Mouse (Mus musculus) heart, adult 8-10 months (tissue): ENCODE results near the gene Mdk. TPM values are rescaled to one million over a fixed set of nuclear protein-coding genes. Genes with fewer than 3 reads are reported as not detected.

Source experiments
- DNase-seq: peaks from one replicate; pipeline ENCODE4 v3.0.0; 2022; ENCODE audit warnings: low spot score
- total RNA-seq, 4 experiments: library from RNA; stranded (reverse); gene quantifications; 2 replicates each; pipeline ENCODE4 v1.2.4; 2022

Gene Mdk
- total RNA-seq, 4 experiments from 2014 or later: 1.5 to 4.3 (median 3.4) TPM

DNA sequence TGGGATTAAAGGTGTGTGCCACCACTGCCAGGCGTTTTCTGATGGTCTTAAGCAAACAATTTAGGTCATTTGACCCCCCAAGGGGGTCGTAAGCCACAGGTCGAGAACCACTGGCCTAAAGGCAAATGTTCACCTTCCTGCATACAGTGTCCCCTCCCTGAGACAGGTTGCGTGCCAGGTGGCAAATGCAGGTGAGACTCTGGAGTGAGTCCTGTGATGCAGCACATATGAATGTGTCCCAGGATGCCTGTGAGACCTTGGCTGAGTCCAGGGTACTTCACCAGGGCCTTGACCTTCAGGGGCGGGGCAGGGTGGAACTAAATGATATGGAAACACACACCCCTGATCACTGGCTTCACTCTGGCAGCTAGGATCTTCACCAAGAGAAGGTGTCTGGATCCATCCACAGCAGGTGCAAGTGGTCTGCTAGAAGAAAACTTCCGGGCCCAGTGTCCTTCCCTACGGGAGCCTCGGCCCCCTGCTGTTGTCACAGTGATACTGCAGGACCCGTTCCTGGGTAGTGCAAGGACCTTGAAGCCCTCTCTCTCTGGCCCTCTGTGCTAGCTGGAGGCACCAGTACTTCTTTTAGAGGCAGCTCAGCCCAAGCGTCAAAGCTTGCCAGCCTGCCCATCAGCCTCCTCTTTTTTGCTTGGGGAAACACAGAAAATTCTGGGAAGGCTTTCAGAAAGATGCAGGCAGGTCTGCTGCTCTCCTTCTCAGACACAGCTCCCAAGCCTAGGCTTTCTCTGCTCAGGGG is 26.8 kb upstream of the Mdk start:
- no peak for DNase-seq

DNA sequence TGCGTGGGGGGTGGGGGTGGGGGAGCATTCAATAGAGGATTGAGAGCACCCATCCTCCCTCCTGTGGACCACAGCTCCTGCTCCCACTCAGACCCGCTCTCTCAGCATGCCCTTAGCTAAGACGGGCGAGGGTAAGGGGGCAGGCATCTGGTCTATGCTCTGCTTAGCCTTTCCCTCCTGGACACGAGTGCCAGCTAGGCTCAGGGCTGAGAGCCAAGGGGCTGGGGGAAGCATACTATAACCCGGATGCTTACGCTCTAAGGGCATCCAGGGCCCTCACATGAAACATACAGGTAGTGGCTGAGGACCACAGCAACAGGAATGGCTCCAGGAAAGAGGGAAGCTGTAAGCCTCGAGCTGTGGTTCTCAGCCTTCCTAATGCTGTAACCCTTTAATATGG is 26.0 kb upstream of the Mdk start:
- no peak for DNase-seq

DNA sequence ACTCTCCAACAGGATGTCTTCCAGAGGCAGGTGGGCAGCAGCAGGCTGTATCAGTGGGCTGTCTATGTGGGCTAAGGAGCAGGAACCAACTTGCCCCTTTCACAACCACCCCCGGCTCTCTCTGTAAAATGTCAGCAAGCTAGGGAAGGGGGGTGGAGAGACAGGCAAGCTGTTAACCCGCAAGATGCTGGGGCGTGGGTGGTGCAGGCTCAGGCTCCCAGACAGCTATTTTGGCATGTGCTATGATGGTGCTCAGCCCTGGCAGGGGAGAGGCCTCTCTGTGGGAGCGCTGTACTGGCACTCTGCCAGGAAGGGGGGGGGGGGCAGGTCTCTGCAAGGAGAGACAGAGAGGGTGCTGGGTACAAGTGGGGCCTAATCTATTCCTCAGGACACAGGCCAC is 25.0 kb upstream of the Mdk start:
- DNase-seq: no peak

GRCm38 (mm10) chr2:91955875-91956274 is 23.8 kb upstream of the Mdk start:
- no peak for DNase-seq

DNA sequence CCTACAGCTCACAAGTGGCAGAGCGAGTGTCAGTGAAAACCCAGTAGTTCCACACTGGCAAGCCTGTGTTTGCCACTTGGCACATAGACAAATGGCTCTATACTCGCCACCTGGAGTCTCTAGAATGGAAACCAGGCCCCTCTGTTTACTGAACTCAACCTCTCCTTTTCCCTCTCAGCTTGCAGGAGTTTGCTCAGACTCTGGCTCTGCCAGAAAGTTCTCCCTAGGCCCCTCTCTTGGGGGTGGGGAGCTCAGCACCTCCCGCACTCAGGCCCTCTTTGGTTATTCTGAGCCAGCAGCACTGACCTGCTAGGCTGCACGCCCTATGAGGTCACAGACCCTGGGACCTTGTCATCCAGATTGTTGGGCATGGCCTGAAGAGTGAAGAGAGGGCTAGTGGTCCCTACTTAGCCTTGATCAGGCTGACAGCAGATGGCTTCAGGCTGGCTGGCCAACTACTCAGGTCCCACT is 23.1 kb upstream of the Mdk start:
- no peak for DNase-seq

- DNase-seq: peak; percentile 86
Observed at GRCm38 (mm10) chr2:91953825-91954224, 21.7 kb upstream of the Mdk start.

DNA sequence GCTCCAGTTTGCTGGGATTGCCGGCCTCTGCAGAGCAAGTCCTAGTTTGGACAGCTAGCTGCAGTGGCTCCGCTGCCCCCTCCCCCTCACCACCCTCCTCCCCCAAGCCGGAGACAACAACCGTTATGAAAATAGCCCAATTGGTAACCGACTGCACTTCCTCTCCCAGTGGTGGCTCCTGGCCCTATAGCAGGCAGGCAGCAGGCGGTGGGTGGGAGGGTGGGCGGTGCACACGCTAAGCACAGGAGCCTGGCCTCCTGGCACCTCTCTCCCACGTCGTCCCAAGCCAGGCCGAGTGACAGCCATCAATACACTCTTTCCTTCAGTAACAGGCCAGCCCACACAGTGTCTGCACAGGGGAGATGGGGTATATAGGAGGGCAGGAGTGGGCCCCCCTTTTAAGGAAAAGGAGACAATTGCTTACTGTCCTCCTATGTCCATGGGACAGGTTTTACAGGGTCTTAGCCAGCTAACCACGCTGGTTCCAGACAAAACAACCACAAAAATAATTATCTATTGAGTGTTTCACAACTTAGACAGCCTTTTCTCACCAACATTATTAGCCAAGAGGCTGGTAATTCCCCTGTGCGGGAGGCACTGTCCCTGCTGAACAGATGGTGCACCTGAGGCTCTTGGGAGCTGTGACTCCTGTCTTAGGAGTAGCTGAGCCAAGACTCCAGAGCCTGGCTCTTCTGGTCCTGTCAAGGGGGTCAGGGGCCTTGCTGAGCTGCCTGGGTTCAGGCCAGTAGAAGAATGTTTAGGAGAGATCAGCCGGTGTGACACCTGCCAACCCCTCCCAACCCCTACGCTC is 18.4 kb upstream of the Mdk start:
- peak; percentile 39 for DNase-seq

GRCm38 (mm10) chr2:91949411-91950274 is 17.5 kb upstream of the Mdk start:
- DNase-seq: no peak

GRCm38 (mm10) chr2:91948792-91949241 is 16.7 kb upstream of the Mdk start:
- DNase-seq: no peak

- DNase-seq: no peak
Observed at GRCm38 (mm10) chr2:91948151-91948509, 16.0 kb upstream of the Mdk start.

DNA sequence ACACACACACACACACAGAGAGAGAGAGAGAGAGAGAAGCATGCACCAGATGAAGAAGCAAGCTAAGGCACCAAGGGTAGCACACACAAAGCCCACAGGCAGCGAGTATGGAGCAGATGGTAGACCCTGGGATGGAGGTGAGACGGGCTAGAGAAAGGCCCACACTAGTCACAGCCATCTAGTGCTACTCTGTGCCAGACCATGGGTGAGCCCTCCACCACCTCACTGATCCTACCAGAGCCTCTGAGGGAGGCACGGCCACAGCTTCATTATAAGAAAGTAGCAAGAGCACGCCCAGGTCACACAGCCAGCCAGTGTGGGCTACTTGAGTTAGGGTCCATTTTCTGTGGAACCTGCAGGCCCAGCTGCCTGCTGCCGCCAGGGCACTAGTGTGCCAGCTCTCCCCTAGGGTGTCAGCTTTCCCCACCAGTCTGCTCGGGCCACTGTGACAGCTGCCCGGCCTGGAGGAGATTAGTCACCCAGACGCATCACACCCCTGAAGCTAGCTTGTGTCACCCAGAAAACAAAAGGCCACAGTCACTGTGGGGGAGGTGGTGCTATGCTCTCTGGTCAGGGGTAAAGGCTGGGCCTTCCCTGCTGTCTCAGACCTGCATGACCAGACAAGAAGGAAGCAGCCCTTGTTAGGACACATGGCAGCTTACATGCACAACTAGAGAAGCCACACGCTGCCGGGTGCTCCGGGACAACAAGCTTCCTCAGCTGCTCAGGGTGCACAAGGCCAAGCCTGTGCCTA is 15.5 kb upstream of the Mdk start:
- no peak for DNase-seq

GRCm38 (mm10) chr2:91946836-91947235 is 14.7 kb upstream of the Mdk start:
- no peak for DNase-seq

DNA sequence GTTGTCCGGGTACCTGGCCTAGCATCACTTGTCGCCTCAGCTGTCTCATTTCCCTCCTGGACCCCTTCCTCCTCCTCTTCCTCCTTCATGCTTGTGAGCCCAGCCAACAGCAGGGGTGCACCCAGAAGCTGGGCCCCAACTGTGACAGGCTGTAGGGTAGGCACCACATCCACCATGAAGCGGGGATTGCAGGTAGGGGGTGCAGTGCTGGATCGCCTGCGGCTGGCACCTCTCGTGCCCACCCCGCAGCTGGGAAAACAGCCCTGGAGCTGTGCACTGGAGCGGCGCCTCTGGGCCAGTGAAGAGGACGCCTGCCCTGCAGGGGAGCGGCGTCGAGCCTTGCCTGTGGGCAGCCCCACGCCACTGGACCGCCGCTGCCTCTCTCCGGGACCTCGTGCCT is 13.4 kb upstream of the Mdk start, which contains the start of gene Gm9821:
TSS of gene Gm9821 (plus strand) at position 221 of the 400 bp plus-strand sequence.
- no peak for DNase-seq

DNA sequence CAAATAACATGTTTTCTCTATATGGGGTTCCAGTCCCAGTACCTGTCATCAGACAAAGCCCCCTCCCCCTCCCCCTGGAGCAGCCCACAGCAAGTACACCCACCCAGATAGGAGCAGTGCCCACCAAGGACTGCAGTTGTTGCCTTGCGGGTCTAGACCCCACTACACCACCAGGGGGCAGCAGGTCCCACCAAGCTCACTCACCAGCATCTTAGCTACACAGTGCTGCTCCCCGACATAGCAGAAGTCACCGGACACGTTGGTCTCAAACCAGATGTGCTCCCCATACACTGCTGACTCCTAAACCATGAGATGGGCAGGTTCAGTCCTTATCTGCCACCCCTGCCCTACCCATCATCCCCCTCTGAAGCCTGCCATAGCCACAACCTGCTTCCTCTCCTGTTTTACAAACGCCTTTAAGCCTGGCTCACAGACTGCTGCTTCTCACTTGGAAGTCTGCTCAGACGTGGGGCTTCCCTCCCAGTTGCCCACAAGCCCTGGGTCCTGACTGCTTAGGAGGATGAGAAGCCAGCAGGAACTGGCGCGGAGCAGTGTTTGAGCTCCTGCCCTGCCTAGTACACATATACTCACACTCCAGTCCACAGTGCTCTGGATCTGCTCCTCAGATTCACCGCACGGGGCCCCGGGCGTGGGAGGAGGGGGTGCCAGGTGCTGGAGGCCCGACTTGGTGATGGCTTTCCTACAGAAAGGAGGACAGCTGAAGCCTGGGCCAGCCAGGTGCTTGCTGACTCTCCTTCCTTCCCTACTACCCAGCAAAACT is 12.3 kb upstream of the Mdk start:
- DNase-seq: peak; percentile 69

DNA sequence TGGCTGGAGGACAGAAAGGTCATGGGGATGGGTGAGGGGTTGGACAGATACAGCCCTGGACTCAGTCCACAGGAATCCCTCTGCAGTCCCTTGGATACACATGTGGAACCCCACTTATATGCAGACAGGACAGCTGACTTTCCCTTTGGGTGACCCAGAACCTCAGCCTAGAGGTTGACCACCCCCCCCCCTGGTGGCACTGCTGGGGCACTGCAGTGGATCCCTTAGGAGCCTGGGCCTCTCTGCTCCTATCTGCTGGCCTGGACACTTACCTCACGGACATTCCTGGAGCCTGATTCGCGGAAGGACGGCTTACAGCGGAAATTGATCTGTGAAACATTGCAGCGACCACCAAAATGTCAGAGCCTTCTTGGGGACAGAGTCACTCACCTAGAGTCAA is 10.3 kb upstream of the Mdk start:
- no peak for DNase-seq

DNA sequence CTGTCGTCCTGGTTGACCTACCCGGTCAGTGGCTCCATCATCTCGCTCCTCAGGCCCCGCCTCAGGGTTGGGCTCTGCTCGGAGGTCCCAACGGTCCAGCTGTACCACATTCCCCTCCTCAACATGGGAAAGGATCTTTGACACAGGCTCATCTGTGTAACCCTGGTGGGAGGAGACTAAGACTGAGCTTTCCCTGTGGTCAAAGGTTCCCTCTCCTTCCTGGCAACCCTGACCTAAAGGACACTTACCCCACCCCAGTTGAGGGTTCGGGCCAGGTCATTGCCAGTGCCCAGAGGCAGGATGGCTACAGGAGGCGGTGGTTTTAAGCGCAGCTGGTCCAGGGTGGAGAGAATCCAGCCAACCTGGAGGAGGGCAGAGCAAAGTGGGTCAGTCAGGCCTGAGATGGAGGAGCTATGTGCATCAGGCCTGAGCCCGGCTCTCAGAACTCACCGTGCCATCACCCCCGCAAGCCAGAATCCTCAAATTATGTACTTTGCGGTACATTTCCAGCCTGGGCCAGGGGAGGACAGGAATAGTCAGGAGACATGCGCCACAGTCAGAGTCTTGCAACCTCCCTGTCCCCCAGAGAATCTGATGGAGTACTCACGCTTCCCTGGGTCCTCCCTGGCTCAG is 7.3 kb upstream of the Mdk start:
- DNase-seq: no peak

- no peak for DNase-seq
Observed at GRCm38 (mm10) chr2:91936154-91936553, 4.1 kb upstream of the Mdk start.

DNA sequence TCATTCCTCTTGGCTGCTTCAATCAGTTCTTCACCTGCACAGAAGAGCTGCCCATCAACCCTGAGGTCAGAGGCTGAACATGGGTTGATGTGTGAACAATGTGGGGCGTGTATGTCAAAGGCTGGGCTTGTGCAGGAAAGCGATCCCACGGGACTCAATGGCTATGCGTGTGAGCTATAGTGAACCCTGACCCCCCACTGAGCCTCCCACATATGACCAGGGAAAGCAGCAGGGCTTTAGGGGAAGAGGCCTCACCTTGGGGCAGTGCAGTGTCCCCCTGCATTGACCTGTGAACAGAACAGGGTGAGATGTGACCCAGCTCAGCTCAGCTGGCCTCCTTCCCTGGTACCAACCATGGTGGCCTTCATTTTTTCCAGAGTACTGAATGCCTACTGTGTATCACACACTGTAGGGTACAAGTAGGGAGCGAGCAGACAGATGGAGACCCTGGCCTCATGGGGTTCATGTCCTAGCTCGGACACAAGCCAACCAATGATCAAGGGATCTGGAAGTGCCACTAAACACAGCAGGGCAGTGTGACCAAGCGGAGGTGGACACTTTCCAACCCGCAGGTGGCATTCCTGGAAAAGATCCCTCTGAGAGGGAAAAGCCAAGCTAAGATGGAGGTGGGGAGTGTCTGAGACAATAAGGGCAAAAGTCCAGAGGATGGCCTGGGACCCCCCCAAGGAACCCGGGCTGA is 2.9 kb upstream of the Mdk start:
- no peak for DNase-seq

DNA sequence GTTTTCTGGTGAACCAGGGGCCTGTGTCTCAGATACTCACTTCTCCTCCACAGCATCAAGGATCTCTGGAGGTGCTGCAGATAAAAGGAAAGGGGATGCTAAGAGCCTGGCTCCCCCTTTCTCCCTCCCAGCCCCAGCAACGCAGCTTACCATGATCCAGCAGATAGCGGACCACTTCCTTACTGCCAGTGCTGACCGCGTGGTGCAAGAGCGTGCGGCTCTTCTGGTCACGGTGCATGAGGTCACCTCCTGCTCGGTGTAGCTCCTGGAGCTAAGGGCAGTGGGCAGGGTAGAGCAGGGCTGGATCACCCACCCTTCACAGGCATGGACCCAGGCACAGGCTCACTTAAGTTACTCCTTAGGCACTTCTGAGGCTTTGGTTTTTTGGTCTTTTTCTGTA is 1.9 kb upstream of the Mdk start:
- no peak for DNase-seq
